Mouse (Mus musculus) olfactory bulb, adult 2 months (tissue): ENCODE measurements around the gene Cacna1c.

Experiments used
- CTCF ChIP-seq: fragments of 200-500 bp; IDR thresholded peaks from 2 replicates; pipeline ENCODE4 v1.5.1; 2012; ENCODE audit warnings: low read depth, mild to moderate bottlenecking, low read length, moderate library complexity; ENCODE audit not compliant: insufficient read depth
- POLR2A ChIP-seq: fragments of 200-500 bp; IDR thresholded peaks from 2 replicates; pipeline ENCODE4 v1.6.1; 2012; ENCODE audit warnings: mild to moderate bottlenecking, low read depth, low read length, moderate library complexity; ENCODE audit not compliant: insufficient read depth

DNA sequence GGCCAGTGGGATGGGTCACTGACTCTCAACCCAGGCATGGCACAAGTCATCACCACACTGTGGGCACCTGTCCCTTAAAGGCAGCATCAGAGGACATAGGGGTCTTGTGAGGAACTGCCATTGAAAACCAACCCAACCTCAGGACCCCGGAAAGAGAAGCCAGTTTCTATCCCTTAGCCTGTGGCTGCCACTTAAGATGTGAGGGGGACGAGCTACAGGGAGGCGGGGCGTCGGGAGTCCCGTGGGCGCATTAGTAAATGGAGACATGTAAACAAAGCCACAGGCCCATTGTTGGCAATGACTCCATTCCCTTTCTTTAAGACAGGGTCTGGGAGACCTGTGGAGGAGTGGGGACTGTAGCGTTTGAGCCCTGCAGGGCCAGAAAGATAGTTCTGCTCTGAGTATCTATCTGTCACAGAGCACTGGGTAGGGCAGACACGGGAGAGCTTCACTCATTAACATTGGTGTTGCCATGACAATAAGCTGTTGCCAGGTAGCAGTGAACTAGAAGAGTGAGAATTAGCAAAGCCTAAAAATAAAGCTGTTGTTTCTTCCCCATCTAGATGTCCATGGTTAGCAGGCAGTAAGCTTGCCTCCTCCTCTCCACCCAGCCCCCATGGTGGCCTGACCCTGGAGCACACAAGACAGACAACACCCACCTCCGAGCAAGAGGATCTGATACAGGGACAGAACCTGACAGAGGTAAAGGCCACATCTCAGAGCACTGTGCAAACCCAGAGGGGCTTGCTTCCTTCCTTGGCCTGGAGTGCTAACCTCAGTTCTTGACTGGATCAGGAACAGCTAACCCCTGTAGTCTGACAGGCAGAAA, 218.6 kb downstream of the Cacna1c start:
- no peak for TF ChIP-seq POLR2A
- no peak for TF ChIP-seq CTCF
